Mouse (Mus musculus) A20 (cell line): Measurements from ENCODE around the gene Trp53rkb.

Experiments
- DNase-seq: peaks from one replicate; pipeline ENCODE4 v3.0.0-alpha.2; 2011; ENCODE audit warnings: low read depth, low spot score

The Trp53rkb gene

DNA sequence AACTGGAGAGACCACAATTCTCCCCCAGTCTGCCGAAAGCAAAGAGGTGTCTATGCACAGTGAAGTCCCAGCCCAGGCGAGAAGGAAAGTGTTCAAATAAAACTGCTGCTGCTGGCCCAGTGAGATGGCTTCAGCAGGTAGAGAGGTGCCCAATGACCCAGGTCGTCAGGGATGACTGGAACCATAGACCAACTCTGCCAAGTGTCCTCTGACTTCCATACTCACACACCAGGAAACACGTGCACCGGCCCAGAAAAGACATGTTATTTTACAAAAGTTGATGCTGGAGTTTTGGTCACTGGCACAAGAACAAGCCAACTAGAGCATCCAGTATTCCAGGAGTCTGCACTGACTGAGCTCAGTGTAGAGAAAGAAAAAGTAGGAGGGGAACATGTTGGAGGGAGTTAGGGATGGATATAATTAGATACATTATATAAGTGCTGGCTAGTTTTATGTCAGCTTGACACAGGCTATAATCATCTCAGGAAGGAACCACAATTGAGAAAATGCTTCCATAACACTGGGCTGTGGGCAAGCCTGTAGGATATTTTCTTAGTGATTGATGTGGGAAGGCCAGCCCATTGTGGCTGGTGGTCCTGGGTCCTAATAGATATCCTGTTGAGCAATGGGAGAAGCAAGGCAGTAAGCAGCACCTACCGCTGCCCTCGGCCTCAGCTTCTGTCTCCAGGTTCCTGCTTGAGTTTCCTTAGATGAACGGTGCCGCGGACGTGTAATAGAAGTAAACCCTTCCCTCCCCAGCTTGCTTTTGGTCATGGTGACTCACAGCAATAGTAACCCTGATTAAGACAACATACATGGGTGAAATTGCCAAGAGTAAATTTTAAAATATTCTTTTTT lies 7.5 kb downstream of the Trp53rkb start:
- DNase-seq: no peak

DNA sequence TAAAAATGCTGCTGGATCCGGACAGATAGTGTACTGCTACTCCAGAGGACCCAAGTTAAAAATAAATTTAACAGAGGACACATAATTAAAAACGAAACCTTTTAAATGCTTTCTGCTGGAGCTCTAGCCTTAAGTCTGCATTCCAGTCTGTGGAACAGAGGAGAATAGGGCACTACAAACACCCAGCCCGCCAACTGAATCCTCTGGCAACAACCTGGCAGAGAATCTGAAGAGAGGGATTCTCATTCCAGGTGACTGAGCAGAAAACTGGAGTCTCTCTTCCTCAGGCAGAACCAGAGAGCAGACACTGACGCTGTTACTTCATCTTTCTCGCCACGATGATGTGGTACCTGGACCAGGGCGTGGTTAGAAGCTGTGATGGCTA lies 8.1 kb downstream of the Trp53rkb start:
- no peak for DNase-seq

DNA sequence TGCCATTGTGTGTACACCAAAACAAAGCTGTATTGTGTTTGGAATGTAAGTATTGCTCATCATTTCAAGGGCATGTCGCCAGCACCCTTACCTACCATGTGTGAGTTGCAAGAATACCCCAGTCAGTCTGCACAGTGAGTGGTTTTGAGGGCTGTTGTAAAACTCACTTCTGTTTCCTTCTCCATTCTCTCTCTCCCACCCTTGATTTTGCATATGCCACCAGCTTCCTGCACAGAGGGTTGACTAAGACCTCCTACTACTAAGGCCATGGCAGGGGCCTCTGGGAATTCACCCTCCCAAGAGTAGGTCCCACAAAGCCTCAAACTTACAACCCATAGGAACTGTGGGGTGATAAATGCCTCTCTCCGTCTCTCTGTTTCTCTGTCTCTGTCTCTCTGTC lies 9.1 kb downstream of the Trp53rkb start:
- DNase-seq: no peak

- no peak for DNase-seq
Measured at GRCm38 (mm10) chr2:166803298-166803697, 11.0 kb downstream of the Trp53rkb start.

DNA sequence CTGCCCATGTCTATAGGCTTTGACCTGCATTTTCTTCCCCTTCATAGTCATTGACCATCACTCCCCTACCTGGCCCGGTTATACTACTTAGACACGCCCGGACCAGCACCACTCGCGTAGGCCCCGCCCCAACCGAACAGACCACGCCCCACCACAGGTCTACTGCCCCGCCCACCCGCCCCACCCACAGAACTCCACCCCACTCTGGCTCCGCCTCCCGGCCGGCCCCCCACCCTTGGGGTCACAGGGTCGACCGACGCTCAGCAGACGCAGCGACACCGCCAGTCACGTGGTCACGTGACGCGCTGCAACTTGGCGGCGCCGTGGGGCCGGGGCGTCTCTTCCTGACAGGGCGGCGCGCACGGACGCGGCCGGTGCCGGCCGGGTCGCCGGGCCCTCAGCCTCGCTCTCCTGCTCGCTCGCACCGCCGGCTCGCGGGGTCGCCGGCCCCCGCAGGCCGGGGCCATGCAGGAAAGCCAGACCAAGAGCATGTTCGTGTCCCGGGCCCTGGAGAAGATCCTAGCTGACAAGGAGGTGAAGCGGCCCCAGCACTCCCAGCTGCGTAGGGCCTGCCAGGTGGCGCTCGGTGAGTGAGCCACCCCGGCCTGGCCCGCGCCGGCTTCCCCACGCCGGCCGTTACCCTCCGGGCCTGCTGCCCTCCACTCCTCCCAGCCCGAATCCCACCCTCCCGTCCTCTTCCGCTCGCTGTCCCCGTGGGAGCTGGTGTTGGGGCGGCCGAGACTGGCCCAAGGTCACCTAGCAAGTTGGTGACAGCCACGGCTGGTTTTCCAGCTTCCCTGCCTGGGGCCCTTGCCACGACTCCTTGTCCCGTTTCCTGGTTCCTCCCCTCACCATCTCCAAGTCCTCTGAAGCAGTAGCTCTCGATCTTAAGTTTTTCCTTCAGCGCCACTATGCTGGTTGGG lies 13.2 kb downstream of the Trp53rkb start, which contains the start of gene Arfgef2:
Arfgef2 (plus strand) TSS at position 339 of the 923 bp plus-strand sequence.
- peak; percentile 93 for DNase-seq

DNA sequence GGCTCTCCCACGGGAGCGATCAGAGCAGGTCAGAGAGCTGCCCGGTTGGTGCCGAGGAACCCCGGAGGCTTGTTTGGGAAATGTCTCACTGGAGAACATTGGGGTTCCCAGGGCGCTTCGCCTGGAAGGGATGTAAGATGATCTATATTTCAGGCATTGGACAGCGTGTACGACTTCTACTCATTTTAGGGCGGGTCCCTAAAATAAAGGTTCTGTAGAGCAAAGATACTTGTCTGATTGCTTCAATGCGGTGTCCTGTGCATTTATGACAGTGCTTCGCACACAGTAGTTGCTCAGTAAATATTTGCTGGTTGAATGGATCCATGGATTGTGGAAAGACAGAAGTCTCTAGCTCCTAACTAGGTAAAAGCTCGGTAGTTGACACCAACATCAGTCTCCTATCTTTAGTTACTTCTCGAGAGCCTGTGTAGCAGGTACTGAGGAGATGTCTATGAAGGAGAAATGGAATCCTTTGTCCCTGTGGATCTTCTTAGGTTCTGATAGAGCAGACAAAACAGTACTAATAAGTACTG lies 13.9 kb downstream of the Trp53rkb start:
- DNase-seq: no peak

DNA sequence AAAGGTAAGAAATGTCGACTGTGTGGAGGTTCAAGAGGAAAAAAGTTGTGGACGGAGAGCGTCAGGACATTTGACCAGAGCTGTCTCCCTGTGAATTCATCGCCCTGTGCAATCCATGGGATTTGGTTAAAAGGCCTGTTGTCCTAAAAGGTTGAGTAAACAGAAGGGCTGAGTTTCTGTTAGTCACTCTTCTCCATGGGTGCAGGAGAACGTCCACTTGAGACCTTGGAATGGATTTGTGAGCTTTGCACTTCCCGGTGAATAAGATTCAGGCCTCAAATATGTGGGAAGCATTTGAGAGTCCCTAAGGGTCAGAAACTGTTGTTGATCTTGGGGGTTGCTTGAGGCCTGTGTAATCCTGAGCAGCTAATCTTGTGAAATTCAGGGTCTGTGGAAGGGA lies 14.5 kb downstream of the Trp53rkb start:
- DNase-seq: no peak

DNA sequence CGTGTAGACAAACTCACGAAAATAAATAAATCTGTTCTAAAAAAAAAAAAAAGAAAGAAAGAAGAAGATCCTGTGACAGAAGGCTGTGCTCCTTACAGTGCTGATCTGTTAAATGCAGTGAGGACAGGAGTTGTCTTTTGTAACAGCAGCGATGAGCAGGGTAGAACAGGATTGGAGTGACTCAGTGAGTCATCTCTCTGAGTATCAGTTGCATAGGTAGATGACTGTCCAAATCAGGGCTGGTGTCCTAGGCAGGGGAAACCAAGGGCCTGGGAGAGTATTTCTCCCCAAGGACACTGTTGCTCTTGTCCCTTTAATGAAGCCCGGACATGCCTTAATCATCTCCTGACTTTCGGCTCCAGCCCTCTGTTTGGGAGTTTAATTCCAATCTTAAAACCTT lies 17.2 kb downstream of the Trp53rkb start:
- no peak for DNase-seq

GRCm38 (mm10) chr2:166810821-166811220 lies 18.5 kb downstream of the Trp53rkb start:
- no peak for DNase-seq

GRCm38 (mm10) chr2:166818463-166819143 lies 26.3 kb downstream of the Trp53rkb start:
- DNase-seq: no peak

GRCm38 (mm10) chr2:166819849-166820248 lies 27.5 kb downstream of the Trp53rkb start:
- peak; percentile 58 for DNase-seq

DNA sequence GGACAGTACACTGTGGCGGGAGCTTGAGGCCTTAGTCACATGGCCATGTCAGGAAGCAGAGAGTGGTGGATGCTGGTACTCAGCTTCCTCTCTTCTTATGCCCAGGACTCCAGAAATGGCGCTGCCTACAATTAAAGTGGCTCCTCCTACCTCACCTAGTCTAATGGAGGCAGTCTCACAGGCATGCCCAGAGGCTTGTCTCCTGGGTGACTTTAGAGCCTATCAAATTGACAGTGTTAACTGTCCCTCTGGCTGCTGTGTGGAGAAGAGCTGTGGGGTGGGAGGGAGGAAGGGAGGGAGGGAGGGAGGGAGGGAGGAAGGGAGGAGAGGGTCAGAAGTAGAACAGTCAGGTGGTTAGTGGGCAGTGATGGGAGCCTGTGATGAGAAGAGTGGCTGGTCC lies 28.5 kb downstream of the Trp53rkb start:
- no peak for DNase-seq

GRCm38 (mm10) chr2:166821406-166821805 lies 29.1 kb downstream of the Trp53rkb start:
- DNase-seq: no peak

GRCm38 (mm10) chr2:166822119-166822826 lies 29.9 kb downstream of the Trp53rkb start:
- no peak for DNase-seq

GRCm38 (mm10) chr2:166822901-166823300 lies 30.6 kb downstream of the Trp53rkb start:
- DNase-seq: no peak

GRCm38 (mm10) chr2:166824386-166824785 lies 32.1 kb downstream of the Trp53rkb start:
- DNase-seq: no peak

DNA sequence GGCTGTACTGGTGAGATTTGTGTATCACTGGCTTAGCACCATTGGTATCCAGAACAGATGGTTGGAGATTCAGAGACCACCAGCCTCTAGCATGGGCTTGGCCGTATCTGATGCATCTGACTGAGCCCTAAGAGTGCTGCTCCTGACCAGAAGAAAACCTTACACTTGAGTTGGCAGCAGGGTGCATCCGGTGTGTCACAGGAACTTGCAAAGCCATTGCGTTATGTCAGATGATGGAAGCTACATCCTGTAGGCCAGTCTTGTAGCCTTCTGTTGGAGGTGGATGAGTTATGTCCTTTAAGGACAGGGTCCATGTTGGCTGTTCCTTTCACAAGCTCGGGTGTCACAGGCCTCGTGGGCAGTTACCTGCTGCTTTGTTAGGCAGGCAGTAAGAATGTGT lies 32.7 kb downstream of the Trp53rkb start:
- no peak for DNase-seq

DNA sequence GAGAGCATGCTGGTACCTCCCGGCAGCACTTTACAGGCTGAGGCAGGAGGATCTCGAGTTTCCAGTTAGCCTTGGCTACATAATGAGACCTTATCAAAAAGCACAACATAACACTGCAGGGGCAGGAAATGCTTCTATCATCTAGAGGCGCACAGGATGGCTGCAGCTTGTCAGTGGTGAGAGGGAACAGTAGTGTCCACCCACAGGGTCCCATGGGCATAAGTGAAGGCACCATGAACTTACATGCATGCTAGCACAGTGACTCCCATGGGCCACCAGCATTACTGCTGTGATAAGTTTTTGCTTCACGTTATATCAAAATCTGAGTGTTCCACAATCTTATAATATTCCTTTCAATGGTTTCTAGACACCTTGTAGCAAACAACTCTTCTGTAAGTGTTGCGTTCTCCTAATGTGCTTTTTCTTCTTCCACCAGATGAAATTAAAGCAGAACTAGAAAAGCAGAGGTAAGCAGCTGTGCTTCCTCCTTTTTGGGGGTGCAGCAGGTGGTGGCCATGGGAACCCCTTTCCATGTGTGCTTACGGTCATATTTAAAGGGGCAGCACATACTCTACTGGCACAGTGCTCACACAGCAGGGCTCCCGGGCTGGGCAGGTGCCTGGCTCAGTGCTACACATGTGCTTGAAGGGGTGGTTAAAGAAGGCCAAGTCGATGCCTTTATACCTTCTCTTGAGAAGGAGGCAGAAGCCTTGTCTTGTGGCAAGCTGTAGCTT lies 34.3 kb downstream of the Trp53rkb start:
- peak; percentile 85 for DNase-seq

- DNase-seq: no peak
Measured at GRCm38 (mm10) chr2:166828306-166828705, 36.0 kb downstream of the Trp53rkb start.

- no peak for DNase-seq
Measured at GRCm38 (mm10) chr2:166830350-166830749, 38.0 kb downstream of the Trp53rkb start.
